Comparison of ENCODE assay signal across 8 mouse cellular contexts in the genomic region with DNA sequence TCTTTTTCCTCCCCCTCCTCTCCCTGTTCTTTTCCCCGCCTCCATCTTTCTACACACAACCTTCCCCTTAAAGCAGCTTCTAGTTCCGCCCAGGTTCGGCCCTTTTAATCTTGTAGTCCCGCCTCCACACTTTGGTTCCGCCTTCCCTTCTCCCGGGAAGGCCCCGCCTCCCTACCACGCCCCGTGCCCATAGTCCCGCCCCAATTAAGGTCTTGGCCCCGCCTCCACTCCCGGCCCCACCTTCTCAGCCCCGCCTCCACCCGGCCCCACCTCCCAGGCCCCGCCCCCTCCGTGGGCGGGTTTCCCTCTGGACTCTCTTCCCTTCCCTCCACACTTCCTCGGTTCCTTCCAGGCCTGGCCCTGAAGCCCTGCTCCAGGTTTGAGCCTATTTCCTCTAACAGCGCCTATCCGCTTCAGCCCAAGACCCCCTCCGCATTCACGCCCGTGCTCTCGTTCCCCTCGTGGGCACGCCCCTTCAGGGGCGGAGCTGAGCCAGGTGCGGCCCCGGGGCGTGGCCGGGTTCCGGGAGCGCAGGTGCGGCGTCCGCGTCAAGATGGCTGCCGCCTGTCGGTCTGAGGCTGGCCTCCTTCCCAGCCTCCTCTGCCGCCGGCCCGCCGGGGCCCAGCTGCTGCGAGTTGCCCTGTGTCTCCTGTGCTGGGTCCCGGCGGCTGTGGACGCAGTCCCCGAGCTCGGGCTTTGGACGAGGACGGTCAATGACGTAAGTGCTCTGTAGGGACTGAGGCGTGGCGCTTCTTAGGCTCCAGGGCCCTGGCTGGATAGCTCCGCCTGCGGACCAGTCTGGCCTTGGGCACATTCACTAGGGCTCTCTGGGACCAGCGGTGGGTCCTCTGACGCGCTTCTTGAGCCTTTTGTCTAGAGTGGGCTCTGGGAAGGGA. TPM values are rescaled to one million over a fixed set of nuclear protein-coding genes. Genes with fewer than 3 reads are reported as not detected.
DNase-seq lines count a peak whose midpoint lies in the region; ATAC-seq and TF ChIP-seq lines count a peak whose summit lies in the region.

Gene Tmem87b, plus strand, starts transcription at position 333 of the 896 bp plus-strand sequence.

- POLR2A ChIA-PET in Patski (lab: Charles Lee), result interaction anchor here (1.2 to 1.9 kb wide), 2 partner anchors 119 to 120 kb away, joined by 4 to 6 read pairs; partner anchors contain the start of gene Mertk

- H3K4me3 ChIP-seq in hindbrain, embryonic 13.5 days, result peak within 1 kb of the TSS; percentile 63

- DNase-seq in Patski (ENCODE audit: low read depth, low spot score), result peak; percentile 84
- peak; percentile 99 for DNase-seq in cerebellum, postnatal 14 days
- peak; percentile 92 to 97 for DNase-seq in frontal cortex, postnatal 14 days (ENCODE audit: low spot score in 2 of 2)
- peak; percentile 90 to 98 for DNase-seq in layer of hippocampus, postnatal 25 days (ENCODE audit: extremely low spot score in 1 of 2, low spot score in 1 of 2)
- DNase-seq in lung, postnatal 25 days (ENCODE audit: low spot score), result peak; percentile 95
- peak; percentile 97 for DNase-seq in retina, embryonic 14.5 days (ENCODE audit: low spot score)
- peak; percentile 98 for DNase-seq in thymus, postnatal 4 days

- no peak for TF ChIP-seq CTCF in Patski (IDR thresholded peaks at IDR 0.05)

- H3K36me3 ChIP-seq in hindbrain, embryonic 13.5 days, result no peaks in the 10 kb centered on the region

- H3K9me3 ChIP-seq in hindbrain, embryonic 13.5 days, result no peaks in the 10 kb centered on the region

- WGBS in hindbrain, embryonic 13.5 days, result under 1% methylated on average over 59 of the region's 59 CpGs

- peaks cover 29% of the 10 kb centered on the region for H3K4me1 ChIP-seq in hindbrain, embryonic 13.5 days (replicated peaks)

- peak; percentile 82 for ATAC-seq in Patski
- ATAC-seq in hindbrain, embryonic 13.5 days (ENCODE audit: low FRiP score), result peak; percentile 95

- H3K27ac ChIP-seq in hindbrain, embryonic 13.5 days, result peak within 1 kb of the TSS; percentile 91

- no peaks in the 10 kb centered on the region for H3K27me3 ChIP-seq in Patski
- no peaks in the 10 kb centered on the region for H3K27me3 ChIP-seq in hindbrain, embryonic 13.5 days

- peak within 1 kb of the TSS; percentile 87 for H3K9ac ChIP-seq in hindbrain, embryonic 13.5 days

- CTCF ChIA-PET in Patski (lab: Charles Lee), result interaction anchor here (0.9 to 5.9 kb wide), 7 partner anchors 10 to 156 kb away, joined by 3 to 91 read pairs (median 3); partner anchors contain the start of gene Mertk

- in situ Hi-C loops in Patski (cut with MboI; ENCODE audit: low pct_unique_long_range_greater_than_20kb), result loop anchor here (5.0 kb wide), 1 partner anchor 121 kb away; the partner anchor contains the start of gene Mertk

- peak within 1 kb of the TSS; percentile 71 for H3K4me2 ChIP-seq in hindbrain, embryonic 13.5 days

RNA-seq across cellular contexts. Expression of gene Tmem87b, which starts in this region (rescaled TPM):
- 32.1 TPM for polyA plus RNA-seq in Patski (2021)
- 36.3 and 39.0 TPM in 2 replicates for polyA plus RNA-seq in hindbrain, embryonic 13.5 days (2015; fragmentation: Nextera tagmentation; extraction: Ambion mirVana)
- total RNA-seq in layer of hippocampus, postnatal 25 days (2021), result 10 to 100 TPM; 33.7 to 36.2 TPM

Comparison
In these comparisons a context has a peak if more than half of its experiments do, and no peak if none do; other contexts are left out.
1. Peak in every context shown above with its lines: DNase-seq, ATAC-seq, H3K4me3 ChIP-seq and H3K27ac ChIP-seq.